Mouse (Mus musculus) stomach, postnatal 0 days (tissue): ENCODE data around the gene Tfec. TPM values are rescaled to one million over a fixed set of nuclear protein-coding genes. Genes with fewer than 3 reads are reported as not detected.

Source experiments
- ATAC-seq: fragments of 200-750 bp; cut with Nextera tagmentation; 2 replicates; pipeline ENCODE4 v1.8.0; 2017; ENCODE audit not compliant: low FRiP score, low TSS enrichment
- DNase-seq: peaks from one replicate; pipeline ENCODE4 v3.0.0-alpha.2; 2016; ENCODE audit warnings: low spot score
- H3K27ac ChIP-seq: fragments of 300-500 bp; sonication (generic); replicated peaks from 2 replicates; pipeline ENCODE4 v1.5.1; 2014; ENCODE audit warnings: mild to moderate bottlenecking, control low read depth
- H3K27me3 ChIP-seq: fragments of 300-500 bp; sonication (generic); 2 replicates; pipeline ENCODE4 v1.6.1; 2014; ENCODE audit warnings: low read length; ENCODE audit not compliant: control insufficient read depth, insufficient read depth
- H3K36me3 ChIP-seq: fragments of 300-500 bp; sonication (generic); 2 replicates; pipeline ENCODE4 v1.6.1; 2014; ENCODE audit warnings: low read length, mixed read lengths; ENCODE audit not compliant: control insufficient read depth, insufficient read depth
- H3K4me1 ChIP-seq: fragments of 300-500 bp; sonication (generic); replicated peaks from 2 replicates; pipeline ENCODE4 v1.6.1; 2014; ENCODE audit warnings: antibody characterized with exemption; ENCODE audit not compliant: control insufficient read depth, insufficient read depth
- H3K4me2 ChIP-seq: fragments of 300-500 bp; sonication (generic); replicated peaks from 2 replicates; pipeline ENCODE4 v1.6.1; 2014; ENCODE audit warnings: low read depth, mild to moderate bottlenecking, control low read depth, moderate library complexity
- H3K4me3 ChIP-seq: fragments of 300-500 bp; sonication (generic); 2 replicates; pipeline ENCODE4 v1.5.1; 2014; ENCODE audit warnings: low read depth, low read length, control low read depth
- H3K9ac ChIP-seq: fragments of 300-500 bp; sonication (generic); 2 replicates; pipeline ENCODE4 v1.6.1; 2014; ENCODE audit warnings: mild to moderate bottlenecking, low read length, control low read depth, mixed read lengths
- H3K9me3 ChIP-seq: fragments of 300-500 bp; sonication (generic); 2 replicates; pipeline ENCODE4 v1.6.1; 2016; ENCODE audit warnings: low read length; ENCODE audit not compliant: control insufficient read depth
- CTCF ChIP-seq: IDR thresholded peaks from 2 replicates; pipeline ENCODE4 v1.5.1; 2016; ENCODE audit warnings: antibody characterized with exemption, low read depth, mild to moderate bottlenecking, moderate library complexity
- EP300 ChIP-seq: optimal IDR thresholded peaks from 2 replicates; pipeline ENCODE3; 2016; ENCODE audit warnings: antibody characterized with exemption
- WGBS: fragments of 180-500 bp; shearing (Covaris S2); extraction: QIAGEN DNeasy Blood & Tissue Kit; methylation state at CpG from one replicate; pipeline ENCODE4 v1.1.7; 2014; 5-methylcytosine and 5-hydroxymethylcytosine counted together
- polyA plus RNA-seq: library from polyadenylated mRNA; unstranded; fragments of >200 nt; fragmentation: Nextera tagmentation; extraction: Ambion mirVana; gene quantifications from 2 replicates; pipeline ENCODE4 v1.2.1, GENCODE M21; 2015

Tfec gene
- polyA plus RNA-seq, 1 experiment from 2014 or later: 0.61 TPM

DNA sequence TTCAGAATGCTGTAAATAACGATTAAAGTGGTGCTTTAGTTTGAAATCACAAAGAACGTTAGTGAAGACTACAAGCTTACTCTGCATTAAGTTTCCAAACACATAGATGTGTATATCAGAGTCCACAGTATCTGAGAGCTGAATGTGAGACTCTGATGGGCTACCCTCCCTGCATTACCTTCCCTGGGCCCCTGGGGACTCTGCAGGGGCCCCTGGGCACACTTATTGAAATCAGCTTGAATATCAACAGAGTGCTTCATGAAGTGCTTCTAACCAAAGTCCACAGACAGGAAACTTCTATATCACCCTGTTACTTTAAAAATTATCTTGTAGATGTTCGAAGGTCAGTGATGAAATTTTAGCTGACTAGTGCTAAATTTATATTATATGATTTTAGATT is 36.2 kb downstream of the Tfec start:
- Histone ChIP-seq H3K4me2 (no peak overlapping the region), H3K27me3 (no peaks in the 10 kb centered on the region), H3K36me3 (no peaks in the 10 kb centered on the region), H3K9ac (no peak overlapping the region), H3K4me1 (no peaks in the 10 kb centered on the region), H3K9me3 (no peaks in the 10 kb centered on the region), H3K27ac (no peak overlapping the region), H3K4me3 (no peak overlapping the region)
- ATAC-seq: no peak
- DNase-seq: no peak
- WGBS: 83% methylated on average over 3 of the region's 3 CpGs
- no peak for TF ChIP-seq CTCF
- no peak for TF ChIP-seq EP300

GRCm38 (mm10) chr6:16855879-16856545 is 42.2 kb downstream of the Tfec start:
- H3K27ac ChIP-seq: no peak overlapping the region
- ATAC-seq: no peak; the same call in 1 of the 2 replicates
- no peaks in the 10 kb centered on the region for H3K36me3 ChIP-seq
- H3K27me3 ChIP-seq: no peaks in the 10 kb centered on the region
- DNase-seq: no peak
- TF ChIP-seq CTCF (no peak), EP300 (no peak)
- H3K9ac ChIP-seq: no peak overlapping the region
- H3K4me2 ChIP-seq: no peak overlapping the region
- no peaks in the 10 kb centered on the region for H3K4me1 ChIP-seq
- H3K9me3 ChIP-seq: no peaks in the 10 kb centered on the region
- 66% methylated on average over 7 of the region's 7 CpGs for WGBS
- no peak overlapping the region for H3K4me3 ChIP-seq

GRCm38 (mm10) chr6:16854977-16855376 is 43.3 kb downstream of the Tfec start:
- WGBS: 61% methylated on average over 9 of the region's 9 CpGs
- Histone ChIP-seq H3K9me3 (no peaks in the 10 kb centered on the region), H3K36me3 (no peaks in the 10 kb centered on the region), H3K4me2 (no peak overlapping the region), H3K27me3 (no peaks in the 10 kb centered on the region), H3K4me1 (no peaks in the 10 kb centered on the region), H3K4me3 (no peak overlapping the region), H3K9ac (no peak overlapping the region), H3K27ac (no peak overlapping the region)
- TF ChIP-seq EP300: no peak
- TF ChIP-seq CTCF: no peak
- DNase-seq (no peak), ATAC-seq (no peak)

DNA sequence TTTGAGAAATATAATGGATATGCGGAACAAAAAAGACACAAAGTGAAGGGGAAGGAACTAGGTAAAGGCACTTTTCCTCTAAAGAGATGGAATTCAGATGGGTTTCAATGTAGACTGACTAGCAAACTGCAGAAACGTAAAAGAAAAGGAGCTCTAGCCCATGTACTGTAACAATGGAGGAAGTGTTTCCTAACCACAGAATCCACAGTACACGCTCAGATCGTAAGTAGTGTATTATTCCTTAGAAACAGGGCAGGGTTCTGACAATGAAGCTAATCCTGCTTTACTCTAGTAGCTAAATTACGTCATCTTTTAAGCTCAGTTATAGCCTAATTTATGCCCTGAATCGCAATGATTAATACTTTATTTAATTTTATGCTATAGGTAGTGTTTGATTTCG is 51.7 kb downstream of the Tfec start:
- no peak for ATAC-seq
- no peak for TF ChIP-seq CTCF
- no peak for TF ChIP-seq EP300

GRCm38 (mm10) chr6:16835631-16836030 is 62.6 kb downstream of the Tfec start:
- H3K4me2 ChIP-seq: no peak overlapping the region
- no peaks in the 10 kb centered on the region for H3K4me1 ChIP-seq
- ATAC-seq (no peak), DNase-seq (no peak)
- H3K36me3 ChIP-seq: no peaks in the 10 kb centered on the region
- no peak overlapping the region for H3K9ac ChIP-seq
- H3K4me3 ChIP-seq: no peak overlapping the region
- no peak overlapping the region for H3K27ac ChIP-seq
- no peaks in the 10 kb centered on the region for H3K27me3 ChIP-seq
- WGBS: 70% methylated on average over 1 of the region's 1 CpGs
- no peaks in the 10 kb centered on the region for H3K9me3 ChIP-seq
- TF ChIP-seq CTCF (no peak), EP300 (no peak)

More for the DNA sequence above, 51.7 kb downstream of the Tfec start:
- Histone ChIP-seq H3K27ac (no peak overlapping the region), H3K9me3 (no peaks in the 10 kb centered on the region), H3K4me1 (no peaks in the 10 kb centered on the region), H3K4me2 (no peak overlapping the region), H3K36me3 (no peaks in the 10 kb centered on the region), H3K4me3 (no peak overlapping the region), H3K27me3 (no peaks in the 10 kb centered on the region), H3K9ac (no peak overlapping the region)
- WGBS: 71% methylated on average over 7 of the region's 7 CpGs
- no peak for DNase-seq

- no peak for TF ChIP-seq EP300
- no peak for TF ChIP-seq CTCF
- Histone ChIP-seq H3K27ac (no peak overlapping the region), H3K4me2 (no peak overlapping the region), H3K27me3 (no peaks in the 10 kb centered on the region), H3K9me3 (no peaks in the 10 kb centered on the region), H3K4me1 (no peaks in the 10 kb centered on the region), H3K9ac (no peak overlapping the region), H3K4me3 (no peak overlapping the region), H3K36me3 (no peaks in the 10 kb centered on the region)
- ATAC-seq: no peak
- DNase-seq: no peak
Measured at GRCm38 (mm10) chr6:16828304-16828703, 69.9 kb downstream of the Tfec start.
